ENCODE assay signal across 15 mouse cellular contexts in genomic region chr14:32600110-32600509, GRCm38 (mm10). TPM values are rescaled to one million over a fixed set of nuclear protein-coding genes. Genes with fewer than 3 reads are reported as not detected.
A peak's percentile ranks its signal among the peaks of the same experiment; 100 is the strongest.
DNase-seq lines count a peak whose midpoint lies in the region; ATAC-seq lines count a peak whose summit lies in the region.
"Had no signal": no experiment of that assay in that cellular context is flagged by ENCODE, and none has a peak within 500 bp of the region (broad histone marks: within the 10 kb centered on the region; RNA-seq: fewer than 3 reads in every experiment).

No protein-coding gene starts in this region.

- H3K9ac ChIP-seq in heart, embryonic 14.5 days (ENCODE audit: low read length) = no peak overlapping the region
- H3K9ac ChIP-seq in embryonic facial prominence, embryonic 13.5 days = no peak overlapping the region
- peak overlapping the region; percentile 32; the same call in 1 of the 2 replicates for H3K9ac ChIP-seq in hindbrain, embryonic 15.5 days
- H3K9ac ChIP-seq: lung, embryonic 14.5 days had no signal

- H3K4me3 ChIP-seq in heart, embryonic 14.5 days (ENCODE audit: control insufficient read depth in 1 of 2, insufficient read depth in 1 of 2, low read depth in 1 of 2, low read length in 2 of 2) = no peak overlapping the region
- 0 out of 2 replicates have a peak overlapping the region, but pooled peaks have one; percentile 37 for H3K4me3 ChIP-seq in embryonic facial prominence, embryonic 13.5 days
- H3K4me3 ChIP-seq in hindbrain, embryonic 15.5 days = peak overlapping the region; percentile 41

- ATAC-seq in heart, embryonic 14.5 days (ENCODE audit: insufficient number of reproducible peaks, insufficient read depth, low FRiP score, low read depth) = no peak
- no peak for ATAC-seq in embryonic facial prominence, embryonic 13.5 days (ENCODE audit: insufficient number of reproducible peaks, insufficient read depth, low FRiP score, low TSS enrichment, low read depth)
- no peak for ATAC-seq in hindbrain, embryonic 15.5 days (ENCODE audit: low FRiP score, low read depth)
- ATAC-seq in granulocyte monocyte progenitor cell, adult 5-6 weeks (replicated peaks; ENCODE audit: poor library complexity, severe bottlenecking) = no peak

- DNase-seq in heart, adult 8-10 months (ENCODE audit: low spot score) = no peak
- peak; percentile 48 for DNase-seq in neural tube, embryonic 10.5 days (ENCODE audit: extremely low spot score, low spot score)
- DNase-seq in spleen, postnatal 36 days (ENCODE audit: low spot score in 2 of 2) = no peak
- no peak for DNase-seq in gastrocnemius, adult 8-10 months (ENCODE audit: low spot score in 2 of 2)
- DNase-seq: cerebellum, adult 8-10 months; gastrocnemius, postnatal 25 days; kidney, postnatal 14 days; lung, embryonic 14.5 days; thymus, postnatal 36 days had no signal

- H3K4me2 ChIP-seq in heart, embryonic 14.5 days (ENCODE audit: low read length) = peak overlapping the region; percentile 63; the same call in 1 of the 2 replicates
- H3K4me2 ChIP-seq in embryonic facial prominence, embryonic 13.5 days = peak overlapping the region; percentile 54
- H3K4me2 ChIP-seq in hindbrain, embryonic 15.5 days = peak overlapping the region; percentile 75

- H3K27me3 ChIP-seq in heart, embryonic 14.5 days (ENCODE audit: control insufficient read depth, insufficient read depth, low read length) = peaks cover 98% of the 10 kb centered on the region
- H3K27me3 ChIP-seq in embryonic facial prominence, embryonic 13.5 days = peaks cover 97% of the 10 kb centered on the region
- H3K27me3 ChIP-seq in hindbrain, embryonic 15.5 days = peaks cover 63% of the 10 kb centered on the region

- no peak overlapping the region for H3K27ac ChIP-seq in heart, embryonic 14.5 days (replicated peaks in 1 of 2; ENCODE audit: control insufficient read depth in 1 of 2, insufficient read depth in 1 of 2, low read depth in 2 of 2, low read length in 2 of 2)
- no peak overlapping the region for H3K27ac ChIP-seq in embryonic facial prominence, embryonic 13.5 days
- no peak overlapping the region for H3K27ac ChIP-seq in hindbrain, embryonic 15.5 days (replicated peaks)

- no peaks in the 10 kb centered on the region for H3K36me3 ChIP-seq in heart, embryonic 14.5 days (ENCODE audit: control insufficient read depth, insufficient read depth, low read length)
- H3K36me3 ChIP-seq in embryonic facial prominence, embryonic 13.5 days = no peaks in the 10 kb centered on the region
- no peaks in the 10 kb centered on the region for H3K36me3 ChIP-seq in hindbrain, embryonic 15.5 days

- 4% methylated on average over 16 of the region's 16 CpGs for WGBS in heart, embryonic 14.5 days
- WGBS in embryonic facial prominence, embryonic 13.5 days = under 1% methylated on average over 16 of the region's 16 CpGs
- WGBS in hindbrain, embryonic 15.5 days = 4% methylated on average over 16 of the region's 16 CpGs

- H3K4me1 ChIP-seq in heart, embryonic 14.5 days (ENCODE audit: control insufficient read depth in 2 of 2, insufficient read depth in 2 of 2, low read length in 2 of 2) = peaks cover 6 to 16% of the 10 kb centered on the region in 2 experiments; a peak in 2 of 4 replicates
- H3K4me1 ChIP-seq in embryonic facial prominence, embryonic 13.5 days = peaks cover 26% of the 10 kb centered on the region
- peaks cover 38% of the 10 kb centered on the region for H3K4me1 ChIP-seq in hindbrain, embryonic 15.5 days (replicated peaks)

- H3K9me3 ChIP-seq in heart, embryonic 14.5 days (ENCODE audit: control insufficient read depth, low read length) = no peaks in the 10 kb centered on the region
- no peaks in the 10 kb centered on the region for H3K9me3 ChIP-seq in embryonic facial prominence, embryonic 13.5 days
- H3K9me3 ChIP-seq in hindbrain, embryonic 15.5 days = no peaks in the 10 kb centered on the region

RNA-seq across cellular contexts. Expression of gene Prrxl1, which starts 0.9 kb away (rescaled TPM):
- 0.07 and 0.19 TPM in 2 replicates for polyA plus RNA-seq in heart, embryonic 14.5 days (2014; fragmentation: Nextera tagmentation; extraction: Ambion mirVana)
- not detected for total RNA-seq in heart, adult 8-10 months (2022)
- polyA plus RNA-seq in embryonic facial prominence, embryonic 13.5 days (2015; fragmentation: Nextera tagmentation; extraction: Ambion mirVana) = 0.54 and 0.87 TPM in 2 replicates
- polyA plus RNA-seq in hindbrain, embryonic 15.5 days (2015; fragmentation: Nextera tagmentation; extraction: Ambion mirVana) = 48.5 and 54.6 TPM in 2 replicates
- total RNA-seq in granulocyte monocyte progenitor cell, adult 5-6 weeks (2014; fragmentation: Nextera tagmentation) = not detected in 2 replicates
- not detected in 2 replicates for total RNA-seq in granulocyte monocyte progenitor cell, adult 5-6 weeks (2017)
- total RNA-seq in gastrocnemius, adult 8-10 months (2022) = not detected
- total RNA-seq: gastrocnemius, postnatal 25 days; left cerebral cortex, postnatal 36 days had no signal
- polyA plus RNA-seq: lung, embryonic 14.5 days; spleen, adult 2 months had no signal

Comparison
In these comparisons a context has a peak if more than half of its experiments do, and no peak if none do; other contexts are left out.
1. H3K4me3 ChIP-seq: peak in embryonic facial prominence, embryonic 13.5 days (single experiment) and hindbrain, embryonic 15.5 days (single experiment); none in heart, embryonic 14.5 days (0 of 2).
2. Peak in every context shown above with its lines, with median percentiles within 50 percentile points of each other: H3K4me2 ChIP-seq.